Mouse (Mus musculus) cerebellum, adult 18-20 months (tissue): Measurements from ENCODE around the gene Gm17019.
"Not testable (repeated sequence)": the region's sequence is repeated elsewhere in the genome, so short reads cannot be mapped to it uniquely, and the experiment has no call there.

Source experiments
- DNase-seq, 2 experiments: peaks; one replicate each; pipeline ENCODE4 v3.0.0; 2021

Gm17019 gene

GRCm38 (mm10) chr5:15032898-15033297 lies at the start of gene Gm17019:
TSS of gene Gm17019 (minus strand) at chr5:15032998.
- not testable (repeated sequence) for DNase-seq

GRCm38 (mm10) chr5:15062385-15062715 lies 29.6 kb upstream of the Gm17019 start:
- DNase-seq: not testable (repeated sequence)

GRCm38 (mm10) chr5:15061638-15062384 lies 29.0 kb upstream of the Gm17019 start:
- DNase-seq: not testable (repeated sequence)

- not testable (repeated sequence) for DNase-seq
Observed at GRCm38 (mm10) chr5:15054151-15055025, 21.6 kb upstream of the Gm17019 start.

- not testable (repeated sequence) for DNase-seq
Observed at GRCm38 (mm10) chr5:15053606-15053962, 20.8 kb upstream of the Gm17019 start.

GRCm38 (mm10) chr5:15052945-15053605 lies 20.3 kb upstream of the Gm17019 start:
- DNase-seq: not testable (repeated sequence)

GRCm38 (mm10) chr5:15050807-15051206 lies 18.0 kb upstream of the Gm17019 start:
- DNase-seq: not testable (repeated sequence)

GRCm38 (mm10) chr5:15044830-15045767 lies 12.3 kb upstream of the Gm17019 start:
- DNase-seq: not testable (repeated sequence)

GRCm38 (mm10) chr5:15040784-15041183 lies 8.0 kb upstream of the Gm17019 start:
- DNase-seq: not testable (repeated sequence)

- not testable (repeated sequence) for DNase-seq
Observed at GRCm38 (mm10) chr5:15039984-15040383, 7.2 kb upstream of the Gm17019 start.

GRCm38 (mm10) chr5:15024316-15024715 lies 8.5 kb downstream of the Gm17019 start:
- not testable (repeated sequence) for DNase-seq

GRCm38 (mm10) chr5:15020067-15020466 lies 12.7 kb downstream of the Gm17019 start:
- not testable (repeated sequence) for DNase-seq

GRCm38 (mm10) chr5:15010639-15011582 lies 21.9 kb downstream of the Gm17019 start:
- DNase-seq: not testable (repeated sequence)

GRCm38 (mm10) chr5:15006907-15007306 lies 25.9 kb downstream of the Gm17019 start:
- DNase-seq: not testable (repeated sequence)

GRCm38 (mm10) chr5:15006288-15006687 lies 26.5 kb downstream of the Gm17019 start:
- not testable (repeated sequence) for DNase-seq

- DNase-seq: not testable (repeated sequence)
Observed at GRCm38 (mm10) chr5:15005584-15005983, 27.2 kb downstream of the Gm17019 start.

GRCm38 (mm10) chr5:15004569-15005562 lies 27.9 kb downstream of the Gm17019 start:
- not testable (repeated sequence) for DNase-seq

- not testable (repeated sequence) for DNase-seq
Observed at GRCm38 (mm10) chr5:14998077-14998476, 34.7 kb downstream of the Gm17019 start.

- DNase-seq: not testable (repeated sequence)
Observed at GRCm38 (mm10) chr5:14997556-14997955, 35.2 kb downstream of the Gm17019 start.
